Mouse (Mus musculus) cerebellum, adult 2 months (tissue): Measurements from ENCODE around the gene Gnb2. TPM values are rescaled to one million over a fixed set of nuclear protein-coding genes. Genes with fewer than 3 reads are reported as not detected.

Source experiments
- DNase-seq, 2 experiments: peaks; one replicate each; pipeline ENCODE4 v3.0.0; 2021
- H3K27ac ChIP-seq: fragments of 200-500 bp; 2 replicates; pipeline ENCODE4 v1.5.1; 2012; ENCODE audit warnings: low read length, control low read depth, inconsistent platforms; ENCODE audit not compliant: insufficient read depth
- H3K27me3 ChIP-seq: fragments of 200-500 bp; 2 replicates; pipeline ENCODE4 v1.6.1; 2012; ENCODE audit warnings: inconsistent platforms, mild to moderate bottlenecking, low read length, moderate library complexity; ENCODE audit not compliant: control insufficient read depth, insufficient read depth
- H3K4me1 ChIP-seq: fragments of 200-500 bp; 2 replicates; pipeline ENCODE4 v1.6.1; 2011; ENCODE audit warnings: low read length; ENCODE audit not compliant: control insufficient read depth, insufficient read depth
- H3K4me3 ChIP-seq: fragments of 200-500 bp; replicated peaks from 2 replicates; pipeline ENCODE3; 2011; ENCODE audit warnings: mild to moderate bottlenecking, low read depth, low read length, control low read depth; ENCODE audit not compliant: insufficient read depth
- CTCF ChIP-seq: fragments of 200-500 bp; IDR thresholded peaks from 2 replicates; pipeline ENCODE4 v1.5.1; 2011; ENCODE audit warnings: low read depth, mild to moderate bottlenecking, control low read depth, low read length, moderate library complexity, borderline replicate concordance; ENCODE audit not compliant: insufficient read depth
- POLR2A ChIP-seq: fragments of 200-500 bp; IDR thresholded peaks from 2 replicates; pipeline ENCODE4 v1.6.1; 2011; ENCODE audit warnings: low read length, control low read depth, borderline replicate concordance; ENCODE audit not compliant: insufficient read depth
- WGBS: fragments of 180-500 bp; shearing (Covaris S2); methylation state at CpG from one replicate; pipeline ENCODE4 v1.1.7; 2018; 5-methylcytosine and 5-hydroxymethylcytosine counted together
- polyA plus RNA-seq: library from polyadenylated mRNA; depleted of rRNA; stranded (reverse); fragments of >200 nt; gene quantifications from 2 replicates; pipeline ENCODE4 v1.2.3, GENCODE M21; 2012

The Gnb2 gene
- polyA plus RNA-seq, 1 experiment = 410 TPM

DNA sequence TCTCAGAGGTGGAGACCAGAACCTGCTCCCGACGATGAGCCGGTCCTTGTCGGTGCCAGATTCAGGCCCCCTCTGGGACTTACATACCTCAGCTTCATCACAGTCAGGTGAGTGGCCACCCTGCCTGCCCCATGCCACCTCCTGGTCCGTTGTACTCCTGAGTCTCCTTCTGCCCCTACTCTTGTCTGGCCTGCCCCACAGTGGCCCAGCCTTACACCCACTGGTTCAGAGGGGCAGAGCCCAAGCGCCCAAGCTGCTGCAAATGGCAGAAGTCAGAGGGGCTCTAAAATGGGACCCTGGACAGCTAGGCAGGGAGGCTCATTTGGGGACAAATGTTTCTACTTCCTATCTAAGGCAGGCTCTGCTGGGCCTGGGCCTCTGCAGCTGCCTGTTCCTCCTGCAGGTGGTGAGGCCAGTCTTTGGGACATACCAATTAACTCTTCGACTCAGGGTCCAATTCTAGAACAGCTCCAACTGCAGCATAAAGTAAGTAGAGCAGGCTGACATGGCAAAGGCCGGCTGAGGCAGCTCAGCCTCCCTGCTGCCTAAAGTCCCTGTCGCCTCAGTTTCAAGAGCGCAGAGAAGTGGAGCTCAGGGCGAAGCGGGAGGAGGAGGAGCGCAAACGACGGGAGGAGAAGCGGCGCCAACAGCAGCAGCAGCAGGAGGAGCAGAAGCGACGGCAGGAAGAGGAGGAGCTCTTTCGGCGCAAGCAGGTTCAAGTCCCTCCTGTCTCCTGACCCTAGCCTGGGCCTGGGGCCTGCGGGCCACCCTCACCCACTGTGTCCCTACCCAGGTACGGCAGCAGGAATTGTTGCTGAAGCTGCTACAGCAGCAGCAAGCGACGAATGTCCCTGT is 9.7 kb downstream of the Gnb2 start:
- no peaks in the 10 kb centered on the region for H3K27me3 ChIP-seq
- H3K4me1 ChIP-seq = peaks cover 11% of the 10 kb centered on the region; the same call in 1 of the 2 replicates
- WGBS = 64% methylated on average over 25 of the region's 25 CpGs
- DNase-seq = peak in 1 of 2 experiments; percentile 39
- TF ChIP-seq CTCF = no peak
- no peak for TF ChIP-seq POLR2A
- H3K4me3 ChIP-seq = no peak overlapping the region
- H3K27ac ChIP-seq = no peak overlapping the region

DNA sequence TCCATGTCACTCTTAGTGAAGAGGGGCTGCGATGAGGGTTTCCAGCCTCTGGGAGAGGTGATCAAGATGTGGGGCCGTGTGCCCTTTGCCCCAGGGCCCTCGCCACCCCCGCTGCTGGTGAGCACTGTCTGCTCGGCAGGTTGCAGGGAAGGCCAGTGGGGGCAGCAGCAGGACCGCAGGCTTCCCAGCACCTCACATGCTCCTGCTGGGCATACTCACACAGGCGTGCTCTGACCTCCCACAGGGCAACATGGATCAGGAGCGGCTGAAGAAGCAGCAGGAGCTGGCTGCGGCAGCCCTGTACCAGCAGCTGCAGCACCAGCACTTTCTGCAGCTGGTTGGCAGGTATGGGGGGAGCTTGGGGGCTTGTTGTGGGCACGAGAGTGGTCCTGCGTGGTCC is 10.6 kb downstream of the Gnb2 start:
- Histone ChIP-seq H3K27me3 (no peaks in the 10 kb centered on the region), H3K4me3 (no peak overlapping the region), H3K4me1 (peaks cover 11% of the 10 kb centered on the region; the same call in 1 of the 2 replicates), H3K27ac (no peak overlapping the region)
- TF ChIP-seq CTCF (no peak), POLR2A (no peak)
- DNase-seq = no peak
- WGBS = 55% methylated on average over 11 of the region's 11 CpGs

GRCm38 (mm10) chr5:137521861-137522260 is 11.4 kb downstream of the Gnb2 start:
- H3K27ac ChIP-seq = no peak overlapping the region
- TF ChIP-seq POLR2A (no peak), CTCF (no peak)
- no peaks in the 10 kb centered on the region for H3K27me3 ChIP-seq
- 76% methylated on average over 9 of the region's 9 CpGs for WGBS
- H3K4me3 ChIP-seq = no peak overlapping the region
- peaks cover 11% of the 10 kb centered on the region; the same call in 1 of the 2 replicates for H3K4me1 ChIP-seq
- DNase-seq = no peak

- H3K27me3 ChIP-seq = no peaks in the 10 kb centered on the region
- no peak overlapping the region for H3K4me3 ChIP-seq
- peaks cover 4% of the 10 kb centered on the region for H3K4me1 ChIP-seq
- DNase-seq = peak in 1 of 2 experiments; percentile 15
- 58% methylated on average over 27 of the region's 27 CpGs for WGBS
- TF ChIP-seq POLR2A (no peak), CTCF (no peak)
- H3K27ac ChIP-seq = no peak overlapping the region
Observed at GRCm38 (mm10) chr5:137519691-137520550, 13.4 kb downstream of the Gnb2 start.

DNA sequence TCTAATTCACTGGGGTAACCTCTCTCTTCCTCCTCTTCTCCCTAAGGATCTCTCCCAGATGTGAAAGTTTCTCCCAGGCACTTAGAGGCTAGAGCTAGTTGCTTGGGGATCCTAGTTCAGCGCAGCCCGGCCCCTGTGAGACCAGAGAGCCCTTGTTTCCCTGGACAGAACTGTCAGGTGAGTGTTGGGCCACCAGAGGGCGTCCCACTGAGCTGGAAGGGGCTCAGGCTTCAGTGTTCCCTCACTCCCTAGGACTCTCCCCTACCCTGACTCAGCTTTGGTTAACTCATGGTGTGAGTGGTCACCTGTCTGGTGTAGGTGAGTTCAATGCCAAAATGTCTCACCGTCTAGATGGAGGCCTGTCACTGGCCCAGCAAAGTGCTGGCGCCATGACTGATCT is 14.9 kb downstream of the Gnb2 start, which contains the start of gene Gigyf1:
TSS of gene Gigyf1 (plus strand) at position 113 of the 400 bp plus-strand sequence.
- 49% methylated on average over 5 of the region's 5 CpGs for WGBS

GRCm38 (mm10) chr5:137514811-137515210 is 18.5 kb downstream of the Gnb2 start:
- TF ChIP-seq CTCF (no peak), POLR2A (no peak)
- no peak overlapping the region for H3K4me3 ChIP-seq
- peak in 1 of 2 experiments; percentile 30 for DNase-seq
- WGBS = 37% methylated on average over 3 of the region's 3 CpGs
- no peaks in the 10 kb centered on the region for H3K27me3 ChIP-seq
- peaks cover 12% of the 10 kb centered on the region for H3K4me1 ChIP-seq
- H3K27ac ChIP-seq = no peak overlapping the region

More for the DNA sequence above, 14.9 kb downstream of the Gnb2 start, which contains the start of gene Gigyf1:
- no peak for TF ChIP-seq POLR2A
- peak; percentile 62 for TF ChIP-seq CTCF
- Histone ChIP-seq H3K27ac (no peak within 1 kb of the TSS), H3K27me3 (no peaks in the 10 kb centered on the region), H3K4me1 (peaks cover 15% of the 10 kb centered on the region), H3K4me3 (no peak within 1 kb of the TSS)
- DNase-seq = peak in 1 of 2 experiments; percentile 51

DNA sequence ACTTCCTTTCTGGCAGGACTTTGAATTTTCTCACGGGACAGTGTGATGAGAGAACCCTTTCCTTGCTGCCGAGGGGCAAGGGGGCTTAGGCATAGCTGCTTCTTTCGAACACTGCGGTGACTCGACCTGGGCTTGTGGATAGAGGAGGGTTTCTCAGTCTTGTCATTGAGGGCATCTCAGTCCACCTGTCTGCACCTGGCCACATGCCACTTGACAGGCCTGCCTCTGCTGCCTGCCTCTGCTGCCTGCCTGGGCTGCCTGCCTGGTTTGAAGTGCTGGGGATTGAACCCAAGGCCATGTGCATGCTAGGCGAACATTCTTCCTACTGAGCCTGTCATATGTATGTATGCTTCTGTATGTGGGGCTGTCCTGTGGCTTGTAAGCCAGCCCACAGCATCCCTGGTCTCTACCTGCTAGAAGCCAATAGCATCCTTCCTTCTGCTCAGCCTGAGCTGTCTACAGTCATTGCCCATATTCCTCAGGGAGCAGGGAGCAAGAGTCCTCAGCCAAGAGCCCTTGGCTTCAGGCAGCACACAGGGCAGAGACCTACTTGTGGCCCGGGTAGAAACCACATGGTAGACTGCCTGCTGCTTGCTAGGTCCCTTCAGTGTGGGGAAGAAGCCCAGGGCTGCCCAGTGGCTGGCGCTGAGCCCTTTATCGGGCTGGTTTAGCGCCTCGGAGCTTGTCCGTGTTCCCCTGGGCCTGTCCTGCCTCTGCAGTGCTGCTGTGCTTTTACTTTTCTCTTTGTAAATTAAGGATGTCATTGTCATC is 19.2 kb downstream of the Gnb2 start:
- no peak for TF ChIP-seq POLR2A
- TF ChIP-seq CTCF = no peak
- no peaks in the 10 kb centered on the region for H3K27me3 ChIP-seq
- H3K27ac ChIP-seq = 0 out of 2 replicates have a peak overlapping the region, but pooled peaks have one; percentile 17
- 32% methylated on average over 12 of the region's 12 CpGs for WGBS
- DNase-seq = peak; percentile 63 to 67
- no peak overlapping the region for H3K4me3 ChIP-seq
- peaks cover 12% of the 10 kb centered on the region for H3K4me1 ChIP-seq
